Mouse (Mus musculus) heart, embryonic 12.5 days (tissue): ENCODE results near the gene Nek9. TPM values are rescaled to one million over a fixed set of nuclear protein-coding genes. Genes with fewer than 3 reads are reported as not detected.
A peak's percentile ranks its signal among the peaks of the same experiment; 100 is the strongest.

Source experiments
- ATAC-seq: fragments of 200-750 bp; cut with Nextera tagmentation; 2 replicates; pipeline ENCODE4 v1.8.0; 2017; ENCODE audit warnings: moderate TSS enrichment, moderate library complexity; ENCODE audit not compliant: insufficient number of reproducible peaks, low FRiP score
- H3K27ac ChIP-seq: fragments of 300-500 bp; sonication (generic); 2 replicates; pipeline ENCODE4 v1.5.1; 2016; ENCODE audit warnings: mild to moderate bottlenecking, moderate library complexity; ENCODE audit not compliant: poor library complexity, severe bottlenecking
- H3K27me3 ChIP-seq: fragments of 300-500 bp; sonication (generic); replicated peaks from 2 replicates; pipeline ENCODE4 v1.6.1; 2016; ENCODE audit warnings: mild to moderate bottlenecking, moderate library complexity
- H3K36me3 ChIP-seq: fragments of 300-500 bp; sonication (generic); 2 replicates; pipeline ENCODE4 v1.6.1; 2016; ENCODE audit warnings: mild to moderate bottlenecking, moderate library complexity
- H3K4me1 ChIP-seq: fragments of 300-500 bp; sonication (generic); replicated peaks from 2 replicates; pipeline ENCODE4 v1.6.1; 2016; ENCODE audit warnings: mild to moderate bottlenecking
- H3K4me2 ChIP-seq: fragments of 300-500 bp; sonication (generic); 2 replicates; pipeline ENCODE4 v1.6.1; 2016; ENCODE audit warnings: mild to moderate bottlenecking, moderate library complexity
- H3K4me3 ChIP-seq: fragments of 300-500 bp; sonication (generic); 2 replicates; pipeline ENCODE4 v1.5.1; 2016; ENCODE audit warnings: mild to moderate bottlenecking
- H3K9ac ChIP-seq: fragments of 300-500 bp; sonication (generic); 2 replicates; pipeline ENCODE4 v1.6.1; 2016; ENCODE audit warnings: mild to moderate bottlenecking, moderate library complexity
- H3K9me3 ChIP-seq: fragments of 300-500 bp; sonication (generic); replicated peaks from 2 replicates; pipeline ENCODE4 v1.6.1; 2016; ENCODE audit warnings: mild to moderate bottlenecking, moderate library complexity
- WGBS: fragments of 180-500 bp; shearing (Covaris S2); methylation state at CpG from one replicate; pipeline ENCODE4 v1.1.7; 2016; 5-methylcytosine and 5-hydroxymethylcytosine counted together
- polyA plus RNA-seq: library from polyadenylated mRNA; unstranded; fragments of >200 nt; fragmentation: Nextera tagmentation; extraction: Ambion mirVana; gene quantifications from 2 replicates; pipeline ENCODE4 v1.2.1, GENCODE M21; 2016

Nek9 gene
- polyA plus RNA-seq, 1 experiment from 2014 or later, result 33.8 TPM

- ATAC-seq, result peak; percentile 66
- WGBS, result 53% methylated on average over 7 of the region's 7 CpGs
Observed at GRCm38 (mm10) chr12:85257008-85257639, 82.0 kb downstream of the Nek9 start.

GRCm38 (mm10) chr12:85256074-85256751 is 82.9 kb downstream of the Nek9 start:
- peak; percentile 64; the same call in 1 of the 2 replicates for ATAC-seq
- WGBS, result 63% methylated on average over 7 of the region's 7 CpGs

More at GRCm38 (mm10) chr12:85257008-85257639, 82.0 kb downstream of the Nek9 start:
- no peak overlapping the region for H3K4me2 ChIP-seq
- H3K4me3 ChIP-seq, result no peak overlapping the region
- peaks cover 12% of the 10 kb centered on the region; the same call in 1 of the 2 replicates for H3K36me3 ChIP-seq
- H3K9me3 ChIP-seq, result no peaks in the 10 kb centered on the region
- H3K9ac ChIP-seq, result no peak overlapping the region
- peak overlapping the region; percentile 52; the same call in 1 of the 2 replicates for H3K27ac ChIP-seq
- H3K4me1 ChIP-seq, result peaks cover 3% of the 10 kb centered on the region; the same call in 1 of the 2 replicates
- H3K27me3 ChIP-seq, result no peaks in the 10 kb centered on the region

GRCm38 (mm10) chr12:85252083-85252482 is 87.1 kb downstream of the Nek9 start:
- no peaks in the 10 kb centered on the region for H3K27me3 ChIP-seq
- no peak overlapping the region for H3K27ac ChIP-seq
- H3K4me1 ChIP-seq, result peaks cover 3% of the 10 kb centered on the region; the same call in 1 of the 2 replicates
- WGBS, result 77% methylated on average over 3 of the region's 3 CpGs
- peaks cover 4% of the 10 kb centered on the region; the same call in 1 of the 2 replicates for H3K9me3 ChIP-seq
- H3K4me2 ChIP-seq, result no peak overlapping the region
- no peak for ATAC-seq
- H3K36me3 ChIP-seq, result peaks cover 21% of the 10 kb centered on the region
- H3K4me3 ChIP-seq, result no peak overlapping the region
- H3K9ac ChIP-seq, result no peak overlapping the region

More at GRCm38 (mm10) chr12:85256074-85256751, 82.9 kb downstream of the Nek9 start:
- Histone ChIP-seq H3K4me2 (no peak overlapping the region), H3K9me3 (no peaks in the 10 kb centered on the region), H3K4me1 (peaks cover 3% of the 10 kb centered on the region; the same call in 1 of the 2 replicates), H3K9ac (no peak overlapping the region), H3K36me3 (peaks cover 9% of the 10 kb centered on the region; the same call in 1 of the 2 replicates), H3K4me3 (no peak overlapping the region), H3K27ac (peak overlapping the region; percentile 52), H3K27me3 (no peaks in the 10 kb centered on the region)

Other genes with a start within 250 kb of the Nek9 start
- 1.1 and 2.8 TPM in 2 replicates for gene Prox2, start 228.6 kb downstream of the Nek9 start, polyA plus RNA-seq
- 197 and 203 TPM in 2 replicates for gene Dlst, start 228.5 kb downstream of the Nek9 start, polyA plus RNA-seq
- gene Rps6kl1, start 188.1 kb downstream of the Nek9 start, polyA plus RNA-seq, result 1.2 and 1.6 TPM in 2 replicates
- 8.3 TPM in 2 replicates for gene Pgf, start 161.6 kb downstream of the Nek9 start, polyA plus RNA-seq
- gene Eif2b2, start 119.9 kb downstream of the Nek9 start, polyA plus RNA-seq, result 49.0 and 51.3 TPM in 2 replicates
- 7.3 and 7.9 TPM in 2 replicates for gene Mlh3, start 68.8 kb downstream of the Nek9 start, polyA plus RNA-seq
- 70.0 and 75.1 TPM in 2 replicates for gene Acyp1, start 50.9 kb downstream of the Nek9 start, polyA plus RNA-seq
- gene Zc2hc1c, start 50.8 kb downstream of the Nek9 start, polyA plus RNA-seq, result 0.81 and 0.96 TPM in 2 replicates
- gene Tmed10, start 35.5 kb upstream of the Nek9 start, polyA plus RNA-seq, result 319 and 324 TPM in 2 replicates
- 5.9 and 8.1 TPM in 2 replicates for gene Fos, start 134.5 kb upstream of the Nek9 start, polyA plus RNA-seq